Mouse (Mus musculus) left cerebral cortex, adult 2 months (tissue): ENCODE data around the gene Vamp2. TPM values are rescaled to one million over a fixed set of nuclear protein-coding genes. Genes with fewer than 3 reads are reported as not detected.
"Not testable (repeated sequence)": the region's sequence is repeated elsewhere in the genome, so short reads cannot be mapped to it uniquely, and the experiment has no call there.

Experiments used
- DNase-seq, 2 experiments: peaks; one replicate each; pipeline ENCODE4 v3.0.0; 2021 to 2022; ENCODE audit warnings: low spot score in 2 of 2, mixed read lengths in 1 of 2; ENCODE audit errors: extremely low spot score in 1 of 2
- H3K27ac ChIP-seq: fragments of 200-600 bp; 2 replicates; pipeline ENCODE4 v1.8.1; 2022
- H3K4me3 ChIP-seq: fragments of 200-600 bp; 2 replicates; pipeline ENCODE4 v1.8.1; 2022
- CTCF ChIP-seq: fragments of 200-600 bp; IDR thresholded peaks from 2 replicates; pipeline ENCODE4 v1.8.1; 2022; ENCODE audit warnings: antibody characterized with exemption, mild to moderate bottlenecking, moderate library complexity
- intact Hi-C: fragments of 180-260 bp; cut with DNase I; formaldehyde crosslinking; loops from one replicate; pipeline ENCODE4 v1.15.1; 2025
- total RNA-seq, 2 experiments: library from RNA; stranded (reverse); gene quantifications; 2 replicates each; pipeline ENCODE4 v1.2.3; 2021

Gene Vamp2
- total RNA-seq, 2 experiments from 2014 or later, result 1,115 to 1,119 TPM

- DNase-seq, result peak in 1 of 2 experiments; percentile 20
- intact Hi-C loops, result loop anchor here (1.0 kb wide), 1 partner anchor 16 kb away; no protein-coding TSS in a partner anchor
- no peak for TF ChIP-seq CTCF
- Histone ChIP-seq H3K27ac (peak overlapping the region; percentile 100), H3K4me3 (peak overlapping the region; percentile 98)
Measured at GRCm38 (mm10) chr11:69088856-69089615, 746 bp downstream of the Vamp2 start.

DNA sequence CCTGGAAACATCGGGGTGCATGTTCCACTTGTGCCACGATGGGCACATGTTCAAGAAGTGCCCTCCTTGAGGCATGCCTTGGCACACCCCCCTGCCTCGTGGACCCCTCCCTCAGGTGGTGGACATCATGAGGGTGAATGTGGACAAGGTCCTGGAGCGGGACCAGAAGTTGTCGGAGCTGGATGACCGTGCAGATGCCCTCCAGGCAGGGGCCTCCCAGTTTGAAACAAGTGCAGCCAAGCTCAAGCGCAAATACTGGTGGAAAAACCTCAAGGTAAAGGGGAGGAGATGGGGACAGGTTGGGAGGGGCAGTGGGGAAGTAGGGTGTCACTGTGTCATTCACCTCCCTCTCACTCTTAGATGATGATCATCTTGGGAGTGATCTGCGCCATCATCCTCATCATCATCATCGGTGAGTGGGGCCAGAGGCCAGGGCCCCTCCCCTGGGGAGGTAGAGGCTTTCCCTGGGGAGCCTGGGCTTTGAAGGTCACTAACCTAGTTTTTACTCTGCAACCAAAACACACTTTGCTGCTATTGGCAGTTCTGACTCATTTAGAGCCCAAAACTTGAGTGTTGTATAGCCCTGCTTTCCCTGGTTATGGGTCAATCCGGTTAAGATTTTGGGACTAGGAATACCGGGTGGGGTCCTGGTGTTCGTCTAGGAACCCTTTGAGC lies 1.5 kb downstream of the Vamp2 start:
- H3K27ac ChIP-seq, result peak overlapping the region; percentile 100
- TF ChIP-seq CTCF, result no peak
- intact Hi-C loops, result no loop called here
- H3K4me3 ChIP-seq, result peak overlapping the region; percentile 98
- DNase-seq, result no peak

GRCm38 (mm10) chr11:69090367-69090766 lies 2.1 kb downstream of the Vamp2 start:
- DNase-seq, result no peak
- TF ChIP-seq CTCF, result no peak
- peak overlapping the region; percentile 100 for H3K27ac ChIP-seq
- peak overlapping the region; percentile 98 for H3K4me3 ChIP-seq
- intact Hi-C loops, result no loop called here

GRCm38 (mm10) chr11:69091566-69092385 lies 3.5 kb downstream of the Vamp2 start:
- no peak for DNase-seq
- intact Hi-C loops, result no loop called here
- no peak for TF ChIP-seq CTCF

GRCm38 (mm10) chr11:69092386-69092751 lies 4.1 kb downstream of the Vamp2 start:
- peak; percentile 96 for TF ChIP-seq CTCF
- Histone ChIP-seq H3K27ac (peak overlapping the region; percentile 48; the same call in 1 of the 2 replicates), H3K4me3 (no peak overlapping the region)
- peak; percentile 76 to 85 for DNase-seq
- intact Hi-C loops, result no loop called here

More at GRCm38 (mm10) chr11:69091566-69092385, 3.5 kb downstream of the Vamp2 start:
- no peak overlapping the region for H3K27ac ChIP-seq
- H3K4me3 ChIP-seq, result peak overlapping the region; percentile 98; the same call in 1 of the 2 replicates

DNA sequence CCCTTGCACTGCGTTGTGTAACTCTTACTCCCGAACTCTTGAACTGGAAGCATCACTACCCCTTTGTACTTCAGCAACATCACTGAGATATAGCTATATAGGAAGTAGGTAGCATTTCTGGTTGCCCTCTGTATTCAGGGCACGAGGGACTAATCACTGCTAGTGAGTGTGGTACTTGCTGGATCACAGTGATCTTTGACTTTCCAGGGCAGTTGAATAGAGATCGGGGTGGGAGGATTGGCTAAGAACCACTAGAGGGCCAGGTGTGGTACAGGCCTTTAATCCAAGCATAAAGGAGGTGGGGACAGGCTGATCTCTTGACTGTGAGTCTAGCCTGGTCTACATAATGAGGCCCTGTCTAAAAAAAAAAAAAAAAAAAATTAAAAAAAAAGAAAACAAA lies 4.6 kb downstream of the Vamp2 start:
- Histone ChIP-seq H3K4me3 (no peak overlapping the region), H3K27ac (peak overlapping the region; percentile 48; the same call in 1 of the 2 replicates)
- intact Hi-C loops, result no loop called here
- no peak for DNase-seq
- no peak for TF ChIP-seq CTCF

- intact Hi-C loops, DNase-seq, H3K4me3 ChIP-seq: not testable (repeated sequence)
- peak overlapping the region; percentile 99 for H3K27ac ChIP-seq
Measured at GRCm38 (mm10) chr11:69093856-69094255, 5.6 kb downstream of the Vamp2 start.

DNA sequence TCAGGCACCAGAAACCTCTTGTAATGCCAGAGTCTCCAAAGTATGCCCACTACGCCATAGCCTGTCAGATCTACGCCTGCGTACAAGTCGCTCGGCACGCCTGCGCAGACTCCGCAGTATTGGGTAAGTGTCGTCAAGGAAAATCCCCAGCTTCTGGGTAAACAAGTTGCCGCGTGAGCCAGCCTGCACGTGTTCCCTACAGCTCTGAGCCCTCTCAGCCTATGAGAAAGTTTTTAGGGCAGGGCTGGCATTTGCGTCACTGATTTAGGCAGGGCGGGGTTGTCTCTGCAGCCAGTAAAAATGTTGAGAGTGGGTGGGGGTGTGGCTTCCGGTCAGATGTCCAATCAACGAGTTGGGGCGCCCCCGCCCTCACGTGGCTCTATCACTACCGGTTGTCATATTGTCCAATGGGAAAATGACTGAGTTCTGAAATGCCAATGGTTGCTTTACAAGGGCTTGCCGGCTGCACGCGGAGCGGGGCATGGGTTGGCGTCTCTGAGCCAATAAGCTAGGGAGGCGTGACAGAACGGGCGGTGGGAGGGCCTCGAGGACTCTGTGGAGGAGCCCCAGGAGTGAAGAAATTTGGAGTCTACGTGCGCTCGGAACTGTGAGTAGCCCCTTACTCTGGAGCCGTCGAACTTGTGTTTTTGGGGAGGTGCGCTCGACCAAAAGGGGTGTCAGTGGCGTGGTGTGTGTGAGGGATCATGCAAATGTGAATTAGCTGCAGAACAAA lies 6.6 kb downstream of the Vamp2 start, which contains the start of gene Per1:
Gene Per1 (plus strand): TSS at position 521 of the 733 bp plus-strand sequence.
- no peak for TF ChIP-seq CTCF
- H3K27ac ChIP-seq, result peak within 1 kb of the TSS; percentile 99
- peak; percentile 98 to 100 for DNase-seq
- H3K4me3 ChIP-seq, result peak within 1 kb of the TSS; percentile 87
- intact Hi-C loops, result loop anchor here (5.0 kb wide), 1 partner anchor 317 kb away; the partner anchor contains the start of gene Kdm6b

DNA sequence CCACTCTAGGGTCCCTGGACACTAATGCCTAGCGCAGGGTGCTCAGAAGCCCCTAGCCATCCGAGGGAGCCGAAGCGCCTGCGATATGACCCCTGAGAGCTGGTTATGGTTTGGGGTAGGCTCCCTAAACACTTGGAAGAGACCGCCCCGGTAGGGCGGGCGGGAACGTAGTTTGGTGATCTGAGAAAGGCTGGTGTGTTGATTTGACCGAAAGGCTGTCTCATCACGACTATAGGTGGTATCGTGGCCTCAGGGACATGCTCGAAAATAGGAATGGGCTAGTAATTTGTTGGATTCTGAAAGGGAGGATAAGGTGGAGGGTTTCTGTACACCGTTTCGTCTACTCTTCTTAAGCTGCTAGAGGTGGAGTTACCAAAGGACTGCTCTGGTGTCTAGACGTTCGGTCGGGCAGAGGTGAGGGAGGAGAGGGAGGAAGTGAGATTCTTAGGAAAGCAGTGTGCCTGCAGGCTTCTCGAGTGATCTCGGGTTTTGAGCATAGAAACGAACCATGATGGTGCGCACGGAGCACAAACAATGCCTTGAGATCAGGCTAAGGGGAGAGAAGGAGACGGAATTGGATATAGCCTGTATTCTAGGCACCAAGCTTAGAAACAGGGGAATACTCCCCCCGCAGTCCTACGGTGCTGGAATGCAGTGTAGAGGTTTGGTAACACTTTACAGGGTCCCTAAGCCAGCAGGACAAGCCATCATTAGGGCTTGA lies 7.4 kb downstream of the Vamp2 start:
- intact Hi-C loops, result loop anchor here (5.0 kb wide), 1 partner anchor 317 kb away; the partner anchor contains the start of gene Kdm6b
- peak overlapping the region; percentile 99 for H3K27ac ChIP-seq
- no peak for DNase-seq
- TF ChIP-seq CTCF, result no peak
- H3K4me3 ChIP-seq, result peak overlapping the region; percentile 87

DNA sequence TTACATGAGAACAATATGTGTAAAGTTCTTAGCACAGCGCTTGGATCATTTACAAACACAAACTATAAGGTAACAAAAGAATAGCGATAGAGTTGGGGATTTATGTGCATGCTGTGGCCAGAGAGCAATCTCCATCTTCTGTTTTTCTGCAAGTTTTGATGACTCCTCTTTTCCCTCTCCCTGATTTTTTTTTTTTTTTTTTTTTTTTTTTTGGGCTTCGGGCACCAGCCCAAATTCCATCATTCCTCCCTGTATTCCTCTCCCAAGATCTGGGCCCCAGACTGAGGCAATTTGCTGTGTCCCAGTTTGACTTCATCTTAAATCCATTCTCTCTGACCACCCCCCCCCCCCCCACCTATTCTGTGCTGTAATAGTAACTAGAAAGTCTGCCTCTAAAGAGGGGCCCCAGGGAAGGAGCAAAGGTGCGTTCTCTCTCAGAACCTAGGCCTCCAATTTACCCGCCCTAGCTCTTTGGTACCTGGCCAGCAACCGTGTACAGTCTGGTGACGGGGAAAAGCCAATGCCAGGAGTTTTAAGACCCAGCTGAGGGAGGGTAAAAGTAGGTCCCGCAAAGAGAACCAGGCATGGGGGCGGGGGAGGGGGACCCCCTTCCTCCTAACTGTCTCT lies 8.2 kb downstream of the Vamp2 start:
- TF ChIP-seq CTCF, result no peak
- peak overlapping the region; percentile 87 for H3K4me3 ChIP-seq
- intact Hi-C loops, result loop anchor here (5.0 kb wide), 1 partner anchor 316 kb away; the partner anchor contains the start of gene Kdm6b
- H3K27ac ChIP-seq, result peak overlapping the region; percentile 99
- DNase-seq, result no peak
